8 mouse cellular contexts compared by ENCODE assay signal in genomic region chr17:62881791-62882725, GRCm38 (mm10). TPM values are rescaled to one million over a fixed set of nuclear protein-coding genes. Genes with fewer than 3 reads are reported as not detected.
DNase-seq lines count a peak whose midpoint lies in the region; ATAC-seq lines count a peak whose summit lies in the region.

No protein-coding gene starts in this region.

- no peaks in the 10 kb centered on the region for H3K36me3 ChIP-seq in hindbrain, embryonic 13.5 days

- H3K27me3 ChIP-seq in hindbrain, embryonic 13.5 days = 0 out of 2 replicates have a peak, but pooled peaks cover 2% of the 10 kb centered on the region

- DNase-seq in T-cell, adult 2 months (ENCODE audit: low spot score) = peak; percentile 20
- DNase-seq in cerebellum, postnatal 14 days = peak; percentile 56 to 57
- peak; percentile 25 to 29 for DNase-seq in frontal cortex, postnatal 25 days (ENCODE audit: low spot score in 2 of 2)
- DNase-seq in layer of hippocampus, postnatal 36 days = peak; percentile 31 to 44
- DNase-seq in lung, postnatal 25 days (ENCODE audit: low spot score) = peak; percentile 31
- peak; percentile 48 for DNase-seq in right cerebral cortex, adult 18-20 months
- DNase-seq in urinary bladder, postnatal 36 days (ENCODE audit: low spot score in 2 of 2) = peak; percentile 59 to 68

- WGBS in hindbrain, embryonic 13.5 days = under 1% methylated on average over 58 of the region's 58 CpGs

- H3K27ac ChIP-seq in hindbrain, embryonic 13.5 days = peak overlapping the region; percentile 91

- H3K4me1 ChIP-seq in hindbrain, embryonic 13.5 days (replicated peaks) = peaks cover 12% of the 10 kb centered on the region

- ATAC-seq in hindbrain, embryonic 13.5 days (ENCODE audit: low FRiP score) = peak; percentile 29

- H3K4me2 ChIP-seq in hindbrain, embryonic 13.5 days = peak overlapping the region; percentile 92

- peak overlapping the region; percentile 82 for H3K4me3 ChIP-seq in hindbrain, embryonic 13.5 days

- peak overlapping the region; percentile 94 for H3K9ac ChIP-seq in hindbrain, embryonic 13.5 days

- H3K9me3 ChIP-seq in hindbrain, embryonic 13.5 days = no peaks in the 10 kb centered on the region

RNA-seq across cellular contexts. Expression of gene Efna5, which starts 0.9 kb away (rescaled TPM):
- polyA plus RNA-seq in hindbrain, embryonic 13.5 days (2015; fragmentation: Nextera tagmentation; extraction: Ambion mirVana) = 47.7 and 55.9 TPM in 2 replicates
- total RNA-seq in layer of hippocampus, postnatal 36 days (2021) = 1 to 10 TPM; 5.2 to 7.2 TPM

Comparison
In these comparisons a context has a peak if more than half of its experiments do, and no peak if none do; other contexts are left out.
1. Peak in every context shown above with its lines: DNase-seq, ATAC-seq, H3K4me3 ChIP-seq and H3K27ac ChIP-seq.